Mouse (Mus musculus) brain, embryonic 14.5 days (tissue): ENCODE data around the gene Runx1.

Experiments
- CTCF ChIP-seq: fragments of 200-500 bp; IDR thresholded peaks from 2 replicates; pipeline ENCODE4 v1.5.1; 2012; ENCODE audit warnings: inconsistent platforms, mild to moderate bottlenecking, moderate library complexity, borderline replicate concordance; ENCODE audit not compliant: insufficient read depth, insufficient read length; ENCODE audit errors: extremely low read depth
- POLR2A ChIP-seq: fragments of 200-500 bp; IDR thresholded peaks from 2 replicates; pipeline ENCODE4 v1.6.1; 2012; ENCODE audit warnings: mild to moderate bottlenecking, inconsistent platforms, borderline replicate concordance; ENCODE audit not compliant: poor library complexity, insufficient read depth, insufficient read length, severe bottlenecking; ENCODE audit errors: extremely low read depth

DNA sequence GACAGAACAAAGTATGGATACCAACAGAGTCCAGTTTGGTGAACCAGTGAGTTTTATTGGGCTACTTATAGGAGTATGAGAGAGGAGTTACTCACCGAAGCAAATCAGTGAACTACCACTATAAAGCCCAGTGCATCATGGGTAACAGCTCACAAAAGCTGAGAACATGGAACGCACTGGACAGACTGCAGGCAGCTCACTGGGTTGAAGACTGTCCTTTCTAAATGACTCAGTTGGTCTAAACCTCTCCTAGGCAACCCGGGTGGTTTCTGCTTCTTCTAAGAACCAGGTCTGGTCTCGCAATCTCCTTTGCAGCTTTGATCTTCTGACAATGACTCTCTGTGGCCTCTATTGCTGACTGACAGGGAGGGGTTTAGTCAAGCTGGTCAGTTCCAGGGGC lies 36.5 kb upstream of the Runx1 start:
- no peak for TF ChIP-seq CTCF
- no peak for TF ChIP-seq POLR2A
